Mouse (Mus musculus): ENCODE results near the gene Tmem51. TPM values are rescaled to one million over a fixed set of nuclear protein-coding genes. Genes with fewer than 3 reads are reported as not detected.

The Tmem51 gene
- polyA plus RNA-seq, 1 experiment from 2014 or later = 12.3 TPM

- no peaks in the 10 kb centered on the region for H3K4me1 ChIP-seq (ENCODE audit: control insufficient read depth, insufficient read depth, low read length)
- no peaks in the 10 kb centered on the region for H3K36me3 ChIP-seq (ENCODE audit: control insufficient read depth, insufficient read depth, low read length)
- DNase-seq (ENCODE audit: low spot score, missing footprints) (no peak), ATAC-seq (ENCODE audit: low FRiP score) (no peak)
- no peak overlapping the region for H3K4me3 ChIP-seq (ENCODE audit: low read depth, low read length)
- no peaks in the 10 kb centered on the region for H3K9me3 ChIP-seq (ENCODE audit: control insufficient read depth, low read length)
- WGBS = 96% methylated on average over 5 of the region's 5 CpGs
- no peaks in the 10 kb centered on the region; the same call in 1 of the 2 replicates for H3K27me3 ChIP-seq (ENCODE audit: control insufficient read depth, insufficient read depth, low read length)
- no peak overlapping the region for H3K9ac ChIP-seq (ENCODE audit: low read length)
- no peak overlapping the region for H3K4me2 ChIP-seq
- H3K27ac ChIP-seq (ENCODE audit: low read depth, low read length) = no peak overlapping the region
Measured at GRCm38 (mm10) chr4:142047005-142047404, 37.1 kb downstream of the Tmem51 start.

GRCm38 (mm10) chr4:142046496-142046895 lies 37.6 kb downstream of the Tmem51 start:
- no peak overlapping the region for H3K4me2 ChIP-seq
- DNase-seq (ENCODE audit: low spot score, missing footprints) (no peak), ATAC-seq (ENCODE audit: low FRiP score) (no peak)
- H3K4me3 ChIP-seq (ENCODE audit: low read depth, low read length) = no peak overlapping the region
- WGBS = 87% methylated on average over 7 of the region's 7 CpGs
- H3K27me3 ChIP-seq (ENCODE audit: control insufficient read depth, insufficient read depth, low read length) = no peaks in the 10 kb centered on the region; the same call in 1 of the 2 replicates
- H3K9ac ChIP-seq (ENCODE audit: low read length) = no peak overlapping the region
- no peaks in the 10 kb centered on the region for H3K36me3 ChIP-seq (ENCODE audit: control insufficient read depth, insufficient read depth, low read length)
- no peak overlapping the region for H3K27ac ChIP-seq (ENCODE audit: low read depth, low read length)
- H3K9me3 ChIP-seq (ENCODE audit: control insufficient read depth, low read length) = no peaks in the 10 kb centered on the region
- no peaks in the 10 kb centered on the region for H3K4me1 ChIP-seq (ENCODE audit: control insufficient read depth, insufficient read depth, low read length)

GRCm38 (mm10) chr4:142045595-142046163 lies 38.4 kb downstream of the Tmem51 start:
- WGBS = 87% methylated on average over 14 of the region's 14 CpGs
- Histone ChIP-seq H3K36me3 (ENCODE audit: control insufficient read depth, insufficient read depth, low read length) (no peaks in the 10 kb centered on the region), H3K9ac (ENCODE audit: low read length) (no peak overlapping the region), H3K4me2 (no peak overlapping the region), H3K27ac (ENCODE audit: low read depth, low read length) (no peak overlapping the region), H3K27me3 (ENCODE audit: control insufficient read depth, insufficient read depth, low read length) (no peaks in the 10 kb centered on the region; the same call in 1 of the 2 replicates), H3K9me3 (ENCODE audit: control insufficient read depth, low read length) (no peaks in the 10 kb centered on the region), H3K4me3 (ENCODE audit: low read depth, low read length) (no peak overlapping the region), H3K4me1 (ENCODE audit: control insufficient read depth, insufficient read depth, low read length) (no peaks in the 10 kb centered on the region)
- ATAC-seq (ENCODE audit: low FRiP score) (no peak), DNase-seq (ENCODE audit: low spot score, missing footprints) (no peak)

GRCm38 (mm10) chr4:142044452-142044851 lies 39.7 kb downstream of the Tmem51 start:
- Histone ChIP-seq H3K36me3 (ENCODE audit: control insufficient read depth, insufficient read depth, low read length) (no peaks in the 10 kb centered on the region), H3K27me3 (ENCODE audit: control insufficient read depth, insufficient read depth, low read length) (no peaks in the 10 kb centered on the region; the same call in 1 of the 2 replicates), H3K4me3 (ENCODE audit: low read depth, low read length) (no peak overlapping the region), H3K4me2 (no peak overlapping the region), H3K9me3 (ENCODE audit: control insufficient read depth, low read length) (no peaks in the 10 kb centered on the region), H3K9ac (ENCODE audit: low read length) (no peak overlapping the region), H3K4me1 (ENCODE audit: control insufficient read depth, insufficient read depth, low read length) (no peaks in the 10 kb centered on the region), H3K27ac (ENCODE audit: low read depth, low read length) (no peak overlapping the region)
- WGBS = 71% methylated on average over 12 of the region's 12 CpGs
- no peak for DNase-seq (ENCODE audit: low spot score, missing footprints)
- no peak for ATAC-seq (ENCODE audit: low FRiP score)

- Histone ChIP-seq H3K36me3 (ENCODE audit: control insufficient read depth, insufficient read depth, low read length) (no peaks in the 10 kb centered on the region), H3K4me2 (no peak overlapping the region), H3K9me3 (ENCODE audit: control insufficient read depth, low read length) (no peaks in the 10 kb centered on the region), H3K27me3 (ENCODE audit: control insufficient read depth, insufficient read depth, low read length) (no peaks in the 10 kb centered on the region; the same call in 1 of the 2 replicates), H3K9ac (ENCODE audit: low read length) (no peak overlapping the region), H3K4me1 (ENCODE audit: control insufficient read depth, insufficient read depth, low read length) (no peaks in the 10 kb centered on the region), H3K27ac (ENCODE audit: low read depth, low read length) (no peak overlapping the region), H3K4me3 (ENCODE audit: low read depth, low read length) (no peak overlapping the region)
- 88% methylated on average over 9 of the region's 9 CpGs for WGBS
- no peak for ATAC-seq (ENCODE audit: low FRiP score)
- no peak for DNase-seq (ENCODE audit: low spot score, missing footprints)
Measured at GRCm38 (mm10) chr4:142039662-142040353, 44.3 kb downstream of the Tmem51 start.

- 67% methylated on average over 4 of the region's 4 CpGs for WGBS
- ATAC-seq (ENCODE audit: low FRiP score) (no peak), DNase-seq (ENCODE audit: low spot score, missing footprints) (no peak)
Measured at GRCm38 (mm10) chr4:142037897-142038296, 46.2 kb downstream of the Tmem51 start.

GRCm38 (mm10) chr4:142028533-142028932 lies 55.6 kb downstream of the Tmem51 start:
- DNase-seq (ENCODE audit: low spot score, missing footprints) = no peak
- H3K27me3 ChIP-seq (ENCODE audit: control insufficient read depth, insufficient read depth, low read length) = no peaks in the 10 kb centered on the region
- ATAC-seq (ENCODE audit: low FRiP score) = no peak
- peaks cover 2% of the 10 kb centered on the region; the same call in 1 of the 2 replicates for H3K9me3 ChIP-seq (ENCODE audit: control insufficient read depth, low read length)
- no peak overlapping the region for H3K4me3 ChIP-seq (ENCODE audit: low read depth, low read length)
- no peak overlapping the region for H3K27ac ChIP-seq (ENCODE audit: low read depth, low read length)
- no peak overlapping the region for H3K4me2 ChIP-seq
- 87% methylated on average over 13 of the region's 13 CpGs for WGBS
- H3K9ac ChIP-seq (ENCODE audit: low read length) = no peak overlapping the region
- H3K36me3 ChIP-seq (ENCODE audit: control insufficient read depth, insufficient read depth, low read length) = no peaks in the 10 kb centered on the region
- H3K4me1 ChIP-seq (ENCODE audit: control insufficient read depth, insufficient read depth, low read length) = no peaks in the 10 kb centered on the region

More at GRCm38 (mm10) chr4:142037897-142038296, 46.2 kb downstream of the Tmem51 start:
- no peaks in the 10 kb centered on the region for H3K36me3 ChIP-seq (ENCODE audit: control insufficient read depth, insufficient read depth, low read length)
- no peak overlapping the region for H3K4me3 ChIP-seq (ENCODE audit: low read depth, low read length)
- H3K27ac ChIP-seq (ENCODE audit: low read depth, low read length) = no peak overlapping the region
- no peak overlapping the region for H3K9ac ChIP-seq (ENCODE audit: low read length)
- H3K4me2 ChIP-seq = no peak overlapping the region
- H3K27me3 ChIP-seq (ENCODE audit: control insufficient read depth, insufficient read depth, low read length) = no peaks in the 10 kb centered on the region; the same call in 1 of the 2 replicates
- no peaks in the 10 kb centered on the region for H3K4me1 ChIP-seq (ENCODE audit: control insufficient read depth, insufficient read depth, low read length)
- no peaks in the 10 kb centered on the region for H3K9me3 ChIP-seq (ENCODE audit: control insufficient read depth, low read length)

- ATAC-seq (ENCODE audit: low FRiP score) = no peak
- Histone ChIP-seq H3K36me3 (ENCODE audit: control insufficient read depth, insufficient read depth, low read length) (no peaks in the 10 kb centered on the region), H3K9me3 (ENCODE audit: control insufficient read depth, low read length) (no peaks in the 10 kb centered on the region; the same call in 1 of the 2 replicates), H3K4me2 (no peak overlapping the region), H3K27me3 (ENCODE audit: control insufficient read depth, insufficient read depth, low read length) (no peaks in the 10 kb centered on the region), H3K4me1 (ENCODE audit: control insufficient read depth, insufficient read depth, low read length) (no peaks in the 10 kb centered on the region), H3K9ac (ENCODE audit: low read length) (no peak overlapping the region), H3K27ac (ENCODE audit: low read depth, low read length) (no peak overlapping the region), H3K4me3 (ENCODE audit: low read depth, low read length) (no peak overlapping the region)
- DNase-seq (ENCODE audit: low spot score, missing footprints) = no peak
- 92% methylated on average over 2 of the region's 2 CpGs for WGBS
Measured at GRCm38 (mm10) chr4:142026965-142027364, 57.1 kb downstream of the Tmem51 start.

- DNase-seq (ENCODE audit: low spot score, missing footprints) (no peak), ATAC-seq (ENCODE audit: low FRiP score) (no peak)
- H3K9ac ChIP-seq (ENCODE audit: low read length) = no peak overlapping the region
- no peak overlapping the region for H3K27ac ChIP-seq (ENCODE audit: low read depth, low read length)
- no peaks in the 10 kb centered on the region for H3K4me1 ChIP-seq (ENCODE audit: control insufficient read depth, insufficient read depth, low read length)
- no peaks in the 10 kb centered on the region for H3K36me3 ChIP-seq (ENCODE audit: control insufficient read depth, insufficient read depth, low read length)
- no peak overlapping the region for H3K4me2 ChIP-seq
- no peaks in the 10 kb centered on the region for H3K9me3 ChIP-seq (ENCODE audit: control insufficient read depth, low read length)
- 95% methylated on average over 2 of the region's 2 CpGs for WGBS
- no peak overlapping the region for H3K4me3 ChIP-seq (ENCODE audit: low read depth, low read length)
- no peaks in the 10 kb centered on the region for H3K27me3 ChIP-seq (ENCODE audit: control insufficient read depth, insufficient read depth, low read length)
Measured at GRCm38 (mm10) chr4:142024536-142024935, 59.6 kb downstream of the Tmem51 start.

Data from midbrain, embryonic 11.5 days (tissue).